Mouse (Mus musculus) heart, adult 9 months (tissue): ENCODE results near the gene Fars2.

Source experiments
- DNase-seq, 2 experiments: peaks; one replicate each; pipeline ENCODE4 v3.0.0; 2022; ENCODE audit warnings: low spot score in 2 of 2

Fars2 gene

DNA sequence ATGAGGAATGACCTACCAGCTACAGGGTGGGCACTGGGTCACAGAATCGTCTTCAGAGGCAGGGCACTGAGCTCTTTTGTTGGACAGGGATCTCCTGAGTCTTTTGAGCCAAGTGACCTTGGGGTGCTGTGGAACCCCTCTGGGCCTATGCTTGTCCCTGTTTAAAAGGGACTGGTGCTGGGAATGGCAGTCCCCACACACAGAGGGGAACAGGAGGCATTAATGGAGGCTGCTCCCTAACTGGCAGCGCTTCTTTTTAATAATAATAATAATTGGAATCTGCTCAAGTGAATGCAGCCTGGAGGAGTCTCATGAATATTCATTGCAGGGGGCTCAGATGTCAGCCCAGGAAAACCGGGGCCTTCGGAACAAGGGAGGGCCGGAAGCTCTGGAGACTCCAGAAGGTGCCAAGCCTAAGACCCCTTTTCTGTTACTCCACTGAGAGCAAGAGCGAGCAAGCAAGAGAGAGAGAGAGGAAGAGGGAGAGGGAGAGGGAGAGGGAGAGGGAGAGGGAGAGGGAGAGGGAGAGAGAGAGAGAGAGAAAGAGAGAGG is 447.6 kb downstream of the Fars2 start:
- no peak for DNase-seq

DNA sequence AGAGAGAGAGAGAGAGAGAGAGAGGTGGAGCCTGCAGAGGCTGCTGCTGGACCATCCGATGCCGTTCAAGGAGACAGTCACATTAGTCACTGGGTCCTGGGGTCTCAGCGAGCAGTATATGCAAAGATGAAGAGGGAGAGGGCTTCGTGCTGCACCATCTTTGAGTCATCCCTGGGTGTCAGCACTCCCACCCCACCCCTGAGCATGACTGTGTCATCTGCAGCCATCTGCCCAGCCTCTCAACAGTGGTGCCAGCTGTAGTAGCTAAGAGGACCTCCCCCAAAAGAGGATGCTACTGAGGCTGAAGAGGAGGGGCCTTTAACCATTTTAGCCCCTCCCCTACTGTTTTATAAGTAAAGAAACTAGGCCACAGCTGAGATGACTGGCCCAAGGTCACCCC is 459.6 kb downstream of the Fars2 start:
- DNase-seq: no peak

DNA sequence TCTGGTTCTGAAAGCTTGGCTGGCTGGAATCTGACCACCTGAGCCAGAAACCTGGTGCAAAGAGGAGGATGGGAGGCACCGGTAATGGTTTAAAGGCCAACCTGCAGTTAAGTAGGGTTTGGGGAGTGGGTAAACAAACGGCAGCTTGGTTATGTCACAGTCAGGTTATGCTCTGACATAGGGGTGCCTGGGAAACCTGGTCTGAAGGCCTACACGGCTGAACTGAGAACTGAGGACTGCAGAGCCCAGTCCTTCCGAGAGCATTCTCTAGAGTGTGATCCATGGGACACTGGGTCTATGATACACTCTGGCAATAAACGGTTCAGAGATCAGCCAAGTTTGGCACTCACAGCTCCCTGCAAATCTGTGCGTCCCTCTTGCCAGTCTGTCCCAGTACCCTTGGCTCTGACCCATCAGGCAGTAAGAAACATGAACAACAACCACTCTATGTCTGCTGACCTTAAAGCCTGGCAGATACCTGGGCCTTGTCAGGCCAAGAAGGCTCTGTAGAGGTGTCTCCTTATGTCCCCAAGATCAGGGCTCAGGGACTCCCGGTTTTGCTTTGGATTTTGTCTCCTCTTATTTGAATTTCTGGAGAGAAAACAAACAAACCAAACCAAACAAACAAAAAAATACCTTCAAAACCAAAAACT is 460.8 kb downstream of the Fars2 start:
- DNase-seq: peak; percentile 1 to 4

DNA sequence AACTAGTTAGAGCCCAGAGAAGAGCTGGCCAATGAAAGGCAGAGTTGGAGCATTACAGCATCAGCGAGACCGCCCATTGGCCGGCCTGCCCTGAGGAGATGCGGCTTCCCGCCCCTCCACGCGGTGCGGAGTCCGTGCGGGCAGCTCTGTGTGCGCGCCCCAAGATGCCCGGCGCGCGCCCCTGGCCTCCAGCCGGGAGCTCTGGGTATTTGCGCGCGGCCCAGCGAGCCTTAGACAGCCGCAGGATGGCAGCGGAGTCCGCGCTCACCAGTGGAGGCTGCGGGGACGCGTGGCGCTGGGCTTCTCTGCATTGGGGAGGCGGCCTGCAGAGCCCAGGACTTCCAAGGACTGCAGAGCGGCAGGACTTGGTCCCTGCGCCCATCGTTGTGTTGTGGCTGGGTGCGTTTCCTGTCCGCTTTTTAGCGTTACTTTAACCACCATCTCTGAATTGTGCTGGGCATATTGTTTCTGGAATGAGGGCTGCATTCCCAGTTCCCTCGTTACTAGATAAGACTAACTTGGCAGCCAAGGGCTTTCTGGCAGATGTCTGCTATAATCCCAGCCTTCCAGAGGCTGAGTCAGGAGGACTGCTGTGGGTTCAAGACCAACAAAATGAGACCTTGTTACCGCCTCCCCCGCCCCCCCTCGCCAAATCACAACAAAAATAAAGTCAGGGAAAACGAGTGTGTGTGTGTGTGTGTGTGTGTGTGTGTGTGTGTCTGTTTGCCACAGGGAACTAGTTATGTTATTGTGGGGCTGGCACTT is 461.5 kb downstream of the Fars2 start:
- DNase-seq: peak; percentile 37 to 42

DNA sequence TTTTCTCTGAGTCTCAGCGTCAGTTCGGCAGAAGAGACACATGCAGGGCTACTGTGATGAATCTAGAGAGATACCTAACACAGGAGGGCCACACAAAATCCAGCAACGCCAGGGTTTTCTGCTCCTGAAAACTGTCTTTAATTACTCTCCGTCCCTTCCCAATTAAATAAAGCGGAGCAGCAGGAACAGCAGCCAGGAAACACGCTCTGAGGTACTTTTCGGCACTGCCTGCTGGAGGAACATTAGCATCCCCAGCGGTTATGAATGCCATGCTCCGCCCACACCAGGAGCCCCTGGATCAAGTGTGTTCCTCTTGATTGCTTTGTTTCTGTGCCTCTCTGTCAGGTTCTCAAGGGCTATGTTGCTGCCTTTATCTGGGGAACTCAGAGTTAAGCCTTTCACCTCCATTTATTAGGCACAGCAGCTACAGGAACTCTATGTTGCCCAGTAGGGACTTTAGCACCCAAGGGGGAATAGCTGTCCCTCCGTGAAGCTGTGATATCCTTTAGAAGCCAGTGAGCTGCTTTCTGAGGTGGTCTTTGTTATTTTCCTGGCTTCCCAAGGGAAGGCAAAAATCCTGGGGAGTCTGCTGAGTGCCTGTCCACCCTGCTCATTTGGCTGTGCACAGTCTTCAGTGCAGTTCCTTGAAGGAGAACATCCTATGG is 465.3 kb downstream of the Fars2 start:
- DNase-seq: no peak

DNA sequence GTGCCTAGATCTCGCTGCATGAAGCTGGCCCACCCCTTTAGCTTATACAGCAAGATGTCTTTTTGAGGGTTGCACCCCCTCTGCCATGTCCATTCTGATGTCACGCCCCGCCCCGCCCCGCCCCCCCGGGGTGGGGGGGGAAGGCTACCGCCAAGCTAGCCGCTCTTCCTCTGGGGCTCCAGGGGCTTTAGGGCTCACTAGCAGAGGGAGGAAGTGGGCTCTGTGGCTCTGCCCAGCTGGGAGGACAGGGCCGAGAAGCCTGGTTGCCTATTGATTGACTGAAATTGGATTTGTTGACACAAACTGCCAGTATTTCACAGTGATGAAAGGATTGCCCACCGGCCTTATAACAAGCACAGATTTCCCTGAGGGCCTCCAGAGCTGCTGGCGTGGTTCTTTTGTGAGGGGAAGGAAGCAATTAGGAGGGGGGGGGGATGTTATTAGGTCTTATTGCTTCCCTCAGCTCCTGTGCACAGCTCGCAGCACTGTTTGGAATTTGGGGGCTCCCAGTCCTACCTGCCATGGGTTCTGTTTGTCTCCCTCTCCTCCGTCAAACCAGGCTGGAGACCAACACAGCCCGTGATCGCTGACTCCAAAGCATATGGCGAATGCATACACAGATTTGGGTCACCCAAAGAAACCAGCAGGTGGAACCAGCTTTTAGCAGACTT is 466.4 kb downstream of the Fars2 start:
- no peak for DNase-seq

DNA sequence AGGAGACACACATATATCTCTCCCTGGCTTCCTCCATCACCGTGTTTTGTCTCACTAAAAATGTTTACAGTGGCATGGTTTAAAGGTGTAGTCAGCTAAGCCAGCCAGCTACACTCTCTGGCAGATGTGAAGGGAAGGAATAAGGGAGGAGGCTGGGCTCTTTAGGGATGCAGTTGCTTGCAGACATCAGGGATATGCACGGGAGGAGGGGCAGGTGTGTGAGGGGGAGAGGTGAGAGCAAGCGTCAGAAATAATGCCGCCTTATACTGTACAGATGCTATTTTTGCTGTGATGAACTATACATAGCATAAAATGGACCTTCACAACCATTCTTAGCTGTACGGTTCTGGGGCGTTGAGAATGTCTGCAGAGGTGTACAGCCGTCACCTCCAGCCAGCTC is 467.0 kb downstream of the Fars2 start:
- DNase-seq: no peak

DNA sequence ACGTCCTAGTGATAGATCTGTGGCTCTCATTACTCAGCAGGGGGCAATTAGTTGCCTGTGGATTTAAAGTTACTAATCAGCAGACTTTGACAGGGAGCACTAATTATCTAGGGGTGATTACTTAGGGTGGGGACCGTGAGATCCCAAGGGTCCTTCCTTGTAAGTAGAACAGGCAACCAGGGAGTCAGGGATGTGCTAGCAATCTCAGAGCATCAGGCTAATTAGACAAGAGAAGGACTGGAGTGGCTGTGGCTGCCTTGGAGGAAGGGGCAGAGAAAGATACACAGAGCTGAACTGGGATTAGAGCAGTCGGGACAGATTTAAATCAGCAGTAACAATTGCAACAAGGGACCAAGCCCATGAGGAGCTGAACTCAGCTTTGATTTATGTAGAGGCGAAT is 471.9 kb downstream of the Fars2 start:
- no peak for DNase-seq

DNA sequence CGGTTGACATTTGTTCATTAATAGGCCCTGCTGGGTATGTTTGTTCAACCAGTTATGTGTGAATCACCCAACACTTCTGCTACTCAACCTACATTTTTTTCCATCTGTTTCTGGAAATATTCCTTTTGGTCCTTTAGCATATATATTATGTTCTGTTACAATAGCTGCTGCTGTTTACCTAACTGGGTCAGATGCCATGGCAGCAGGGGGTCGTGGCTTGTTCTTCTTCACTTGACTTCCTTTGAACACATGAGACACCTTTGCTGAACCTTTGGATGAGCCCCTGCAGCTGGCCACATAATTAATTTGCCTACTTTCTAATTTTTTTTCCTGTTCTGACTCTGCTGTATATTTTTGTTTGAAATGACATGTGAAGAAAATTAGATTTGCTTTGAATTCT is 475.1 kb downstream of the Fars2 start:
- DNase-seq: no peak

DNA sequence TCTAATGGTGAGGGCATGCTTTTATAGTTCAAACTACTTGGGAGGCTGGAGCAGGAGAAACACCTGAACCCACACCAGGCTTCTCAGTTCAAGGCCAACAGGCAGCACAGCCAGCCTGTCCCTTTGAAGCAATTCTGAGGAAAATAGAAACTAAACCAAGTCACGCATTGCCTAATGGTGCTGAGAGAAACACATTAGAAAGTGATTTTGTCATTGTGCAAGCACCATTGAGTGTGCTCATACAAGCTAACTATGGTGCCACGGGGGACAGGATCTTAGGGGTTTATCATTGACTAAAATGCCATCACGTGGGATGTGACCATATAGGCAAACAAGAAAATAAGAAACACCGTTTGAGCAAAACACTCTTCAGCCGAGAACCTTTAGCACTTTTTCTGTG is 489.5 kb downstream of the Fars2 start:
- DNase-seq: no peak

DNA sequence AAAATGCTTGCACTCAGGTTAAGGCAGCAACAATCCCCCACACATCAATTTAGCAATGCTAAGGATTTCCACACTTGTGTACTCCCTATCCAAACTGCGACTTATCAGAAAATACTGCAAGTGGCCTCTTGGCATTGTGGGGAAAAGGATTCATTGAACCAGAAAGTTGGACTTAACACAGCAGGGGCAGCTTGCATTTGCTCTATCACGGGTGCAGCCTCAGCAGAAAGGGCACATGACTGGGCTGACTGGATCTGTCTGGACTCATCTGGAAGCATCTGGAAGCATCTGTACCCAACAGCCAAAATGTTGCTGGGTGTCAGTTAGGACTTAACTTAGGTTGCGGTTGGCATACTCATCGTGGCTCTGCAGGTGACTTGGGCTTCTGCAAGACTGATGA is 490.7 kb downstream of the Fars2 start:
- DNase-seq: no peak

DNA sequence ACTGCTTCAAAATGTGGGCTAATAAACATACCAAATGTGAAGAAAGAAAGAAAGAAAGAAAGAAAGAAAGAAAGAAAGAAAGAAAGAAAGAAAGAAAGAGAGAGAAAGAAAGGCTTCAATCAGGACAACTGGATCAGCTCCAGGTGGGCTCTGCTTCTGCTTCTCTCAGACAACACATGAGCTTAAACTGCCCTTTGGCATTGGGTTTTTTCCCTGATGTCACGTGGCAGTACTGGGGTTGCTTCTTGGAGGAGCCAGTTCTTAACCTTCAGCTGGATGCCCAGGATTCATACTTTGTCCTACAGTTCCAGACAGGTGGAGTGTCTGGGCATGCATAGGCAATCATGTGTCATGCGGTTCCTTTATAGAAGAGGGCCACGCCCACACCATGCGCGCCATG is 493.2 kb downstream of the Fars2 start:
- no peak for DNase-seq

DNA sequence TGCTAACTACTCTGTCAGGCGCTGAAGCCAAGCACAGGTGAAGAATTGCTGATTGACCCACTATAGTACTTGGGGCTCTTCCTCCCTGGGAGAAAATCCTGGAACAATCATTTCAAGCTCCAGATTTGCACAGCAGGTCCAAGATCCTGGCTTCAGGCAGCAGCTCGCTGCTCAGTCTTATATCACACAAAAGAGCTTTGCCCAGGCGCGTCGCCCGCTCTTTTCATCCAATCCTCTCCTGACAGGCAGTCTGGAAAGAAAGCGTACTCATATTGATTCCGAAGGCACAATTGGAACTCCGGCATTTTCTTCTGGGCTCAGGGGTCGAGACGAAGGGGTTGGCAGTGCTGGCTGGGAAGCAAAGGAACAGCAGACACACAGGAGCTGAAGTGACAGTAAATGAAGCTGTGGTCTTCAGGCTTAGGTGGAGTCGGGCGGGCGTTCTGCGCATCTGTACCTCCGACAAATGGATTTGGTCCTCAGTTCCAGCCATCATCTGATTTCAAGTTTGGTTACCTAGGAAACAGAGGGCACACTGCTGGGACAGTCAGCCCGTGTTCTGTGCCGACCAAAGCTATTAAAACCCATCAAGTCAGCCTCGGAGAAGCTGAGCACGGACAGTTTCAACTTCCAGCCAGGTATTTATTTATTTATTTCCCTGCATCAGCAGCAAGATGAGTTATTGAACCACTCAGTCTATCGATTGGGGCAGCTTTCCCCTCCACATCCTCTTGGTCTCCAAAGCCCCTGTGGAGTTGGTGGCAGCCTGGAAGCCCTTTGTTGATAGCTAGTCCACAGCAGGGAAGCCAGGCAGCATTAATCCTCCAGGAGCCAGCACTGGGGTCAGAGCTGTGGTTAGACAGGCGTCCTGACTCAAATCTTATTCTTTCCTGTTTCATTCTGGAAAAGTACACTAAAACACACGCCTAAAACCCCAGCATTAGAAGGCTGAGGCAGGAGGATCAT is 495.9 kb downstream of the Fars2 start:
- DNase-seq: no peak

DNA sequence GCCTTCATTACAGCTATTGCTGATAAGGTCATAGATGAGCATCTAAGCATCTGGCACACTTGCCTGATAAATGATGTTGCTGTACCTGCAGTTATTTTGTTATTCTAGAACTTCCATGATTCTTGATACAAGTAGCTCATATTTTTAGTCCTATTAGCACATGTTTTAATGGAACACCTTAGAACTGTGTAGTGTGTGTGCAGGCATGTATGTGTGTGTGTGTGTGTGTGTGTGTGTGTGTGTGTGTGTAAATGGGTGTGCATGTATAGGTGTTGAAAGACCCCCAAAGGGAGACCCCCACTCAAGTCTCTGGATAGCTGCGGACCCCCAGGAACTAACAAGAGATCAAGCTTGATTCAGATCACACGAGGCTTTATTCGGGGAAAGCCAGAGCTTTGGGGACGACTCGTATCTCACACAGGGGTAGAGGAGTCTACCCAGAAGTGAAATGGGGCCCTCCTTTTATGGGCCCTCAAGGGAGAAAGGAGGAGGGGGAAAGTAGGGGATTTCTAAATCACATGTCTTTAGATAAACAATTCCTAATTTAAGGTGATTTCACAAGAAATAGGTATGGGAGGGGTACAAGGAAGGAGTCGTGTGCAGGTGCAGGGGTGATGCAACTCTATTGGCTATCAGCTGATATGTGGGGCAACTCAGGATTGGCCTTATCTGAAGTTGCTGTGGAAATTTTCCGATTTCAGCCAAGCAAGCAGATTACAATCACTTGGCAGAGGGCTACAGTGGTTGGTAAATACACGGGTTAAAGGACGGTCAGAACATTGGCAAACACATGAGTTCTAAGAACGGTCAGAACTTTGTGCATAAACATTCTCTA is 503.5 kb downstream of the Fars2 start:
- DNase-seq: no peak

DNA sequence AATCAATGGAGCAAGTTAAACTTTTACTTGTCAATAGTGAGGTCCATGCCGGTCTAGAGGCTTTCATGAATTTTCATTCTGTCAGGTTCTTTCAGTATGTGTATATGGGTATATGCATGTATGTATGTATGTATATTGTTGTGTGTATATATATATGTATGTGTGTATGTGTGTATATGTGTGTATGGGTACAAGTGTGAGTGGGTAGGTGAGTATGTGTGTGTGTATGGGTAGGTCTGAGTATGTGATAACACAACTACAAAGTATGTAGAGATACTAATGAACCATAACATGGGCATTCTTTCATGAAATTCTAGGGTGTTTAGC is 504.1 kb downstream of the Fars2 start:
- no peak for DNase-seq

DNA sequence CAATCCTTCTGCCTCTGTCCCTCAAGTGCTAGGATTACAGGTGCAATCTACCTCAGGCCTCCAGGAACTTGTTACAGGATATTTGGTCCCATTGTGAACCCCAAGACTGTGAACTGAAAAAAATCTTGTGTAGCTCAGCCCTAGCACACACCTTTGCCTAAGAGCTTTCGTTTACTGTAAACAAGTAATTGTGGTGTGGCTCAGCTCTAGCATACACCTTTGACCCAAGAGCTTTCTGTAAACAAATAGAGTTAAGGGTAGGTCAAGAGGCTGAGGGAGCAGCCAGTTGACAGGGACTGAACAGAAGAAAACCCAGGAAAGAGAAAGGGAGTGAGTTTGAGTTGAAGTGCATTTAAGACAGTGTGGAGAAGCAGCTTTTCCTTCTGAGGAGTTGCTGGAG is 506.3 kb downstream of the Fars2 start:
- no peak for DNase-seq

DNA sequence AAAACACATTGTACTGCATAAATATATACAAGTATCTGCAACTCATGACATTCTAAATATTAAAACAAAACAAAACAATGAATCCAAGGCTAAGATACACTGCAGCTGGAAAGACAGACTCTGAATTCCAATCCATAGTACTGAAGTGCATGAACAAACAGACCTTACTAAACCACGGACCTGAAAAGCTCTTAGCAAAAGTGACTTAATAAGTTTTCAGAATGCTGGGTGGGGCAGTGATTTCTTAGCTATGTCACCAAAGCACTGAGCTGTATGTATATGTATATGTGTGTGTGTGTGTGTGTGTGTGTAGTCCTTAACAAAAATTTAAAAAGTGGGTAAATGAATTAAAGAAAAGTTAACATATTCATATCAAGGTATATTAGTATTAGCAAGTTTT is 511.9 kb downstream of the Fars2 start:
- no peak for DNase-seq

DNA sequence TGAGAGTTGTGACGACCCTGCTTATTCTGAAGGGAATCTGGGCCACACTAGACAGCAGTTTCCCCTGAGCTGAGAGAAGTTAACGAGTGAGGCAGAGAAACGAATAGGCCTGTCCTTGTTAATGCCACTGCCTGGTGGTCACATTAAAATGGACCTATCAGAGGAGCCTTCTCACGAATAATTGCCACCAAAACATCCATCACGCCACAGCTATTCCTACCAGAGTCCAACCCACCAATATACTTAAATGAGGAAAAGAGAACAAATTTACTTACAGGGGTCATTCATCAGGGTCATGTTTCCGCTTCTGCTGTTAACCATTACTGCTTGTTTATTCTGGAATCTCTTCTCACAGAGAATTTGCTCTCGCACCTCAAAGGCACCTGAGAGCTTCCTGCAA is 531.0 kb downstream of the Fars2 start:
- DNase-seq: no peak

DNA sequence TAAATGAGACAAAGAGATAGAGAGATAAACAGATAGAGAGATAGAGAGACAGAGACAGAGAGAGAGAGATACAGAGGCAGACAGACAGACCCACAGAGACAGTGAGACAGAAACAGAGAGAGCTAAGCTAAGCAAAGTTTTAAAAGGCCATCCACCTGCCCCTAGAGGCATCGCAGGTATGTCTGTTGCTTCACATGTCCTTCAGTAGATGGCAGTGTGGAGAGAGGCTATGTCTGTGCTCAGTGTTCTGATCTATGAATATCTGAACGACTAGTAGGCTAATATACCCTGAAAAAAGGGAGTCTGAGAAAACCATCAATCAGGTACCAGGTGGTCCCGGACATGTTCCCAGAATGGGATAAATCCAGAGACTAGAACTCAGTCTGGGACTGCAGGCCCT is 537.0 kb downstream of the Fars2 start:
- no peak for DNase-seq

DNA sequence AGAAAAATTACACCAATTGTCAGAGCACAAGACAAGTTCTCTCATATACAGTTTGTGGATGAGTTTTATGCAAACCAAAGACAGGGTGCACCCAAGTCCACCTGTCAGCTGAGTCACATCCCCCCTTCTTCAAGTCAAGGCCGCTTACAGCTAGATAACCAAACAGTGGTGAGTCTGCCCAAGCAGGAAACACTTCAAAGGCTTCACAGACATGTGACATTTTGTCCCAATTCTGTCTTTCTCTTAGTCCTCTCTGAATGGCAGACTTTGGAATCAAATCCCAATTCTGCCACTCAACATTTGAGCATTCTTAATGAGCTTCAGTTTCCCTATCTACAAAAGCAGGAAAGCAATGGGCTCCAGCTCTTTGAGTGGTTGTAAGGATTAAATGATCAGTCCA is 562.1 kb downstream of the Fars2 start:
- no peak for DNase-seq
